Mouse (Mus musculus) heart, embryonic 11.5 days (tissue): Measurements from ENCODE around the gene Zfp618. TPM values are rescaled to one million over a fixed set of nuclear protein-coding genes. Genes with fewer than 3 reads are reported as not detected.

Experiments
- ATAC-seq: fragments of 200-750 bp; cut with Nextera tagmentation; replicated peaks from 2 replicates; pipeline ENCODE4 v1.8.0; 2017; ENCODE audit warnings: moderate library complexity; ENCODE audit not compliant: insufficient number of reproducible peaks, low FRiP score, low TSS enrichment
- H3K27ac ChIP-seq: fragments of 300-500 bp; sonication (generic); 2 replicates; pipeline ENCODE4 v1.5.1; 2014; ENCODE audit warnings: mild to moderate bottlenecking, low read depth, low read length
- H3K27me3 ChIP-seq: fragments of 300-500 bp; sonication (generic); 2 replicates; pipeline ENCODE4 v1.6.1; 2014; ENCODE audit warnings: mild to moderate bottlenecking, low read length, mixed read lengths; ENCODE audit not compliant: control insufficient read depth, insufficient read depth
- H3K36me3 ChIP-seq: fragments of 300-500 bp; sonication (generic); 2 replicates; pipeline ENCODE4 v1.6.1; 2014; ENCODE audit warnings: mild to moderate bottlenecking, low read length, moderate library complexity, mixed read lengths; ENCODE audit not compliant: control insufficient read depth, insufficient read depth
- H3K4me1 ChIP-seq: fragments of 300-500 bp; sonication (generic); 2 replicates; pipeline ENCODE4 v1.6.1; 2014; ENCODE audit warnings: low read length; ENCODE audit not compliant: control insufficient read depth, insufficient read depth
- H3K4me2 ChIP-seq: fragments of 300-500 bp; sonication (generic); 2 replicates; pipeline ENCODE4 v1.6.1; 2014; ENCODE audit warnings: mild to moderate bottlenecking, moderate library complexity
- H3K4me3 ChIP-seq: fragments of 300-500 bp; sonication (generic); 2 replicates; pipeline ENCODE4 v1.5.1; 2014; ENCODE audit warnings: low read depth, low read length
- H3K9ac ChIP-seq: fragments of 300-500 bp; sonication (generic); 2 replicates; pipeline ENCODE4 v1.6.1; 2014; ENCODE audit warnings: mild to moderate bottlenecking, low read depth, low read length, moderate library complexity
- H3K9me3 ChIP-seq: fragments of 300-500 bp; sonication (generic); replicated peaks from 2 replicates; pipeline ENCODE4 v1.6.1; 2016; ENCODE audit warnings: low read length; ENCODE audit not compliant: control insufficient read depth
- WGBS: fragments of 180-500 bp; shearing (Covaris S2); extraction: QIAGEN DNeasy Blood & Tissue Kit; methylation state at CpG from one replicate; pipeline ENCODE4 v1.1.7; 2014; ENCODE audit not compliant: insufficient replicate concordance; 5-methylcytosine and 5-hydroxymethylcytosine counted together
- polyA plus RNA-seq: library from polyadenylated mRNA; unstranded; fragments of >200 nt; fragmentation: Nextera tagmentation; extraction: Ambion mirVana; gene quantifications from 2 replicates; pipeline ENCODE4 v1.2.1, GENCODE M21; 2014

Gene Zfp618
- polyA plus RNA-seq, 1 experiment from 2014 or later, result 11.6 TPM

GRCm38 (mm10) chr4:63058686-63059085 is 93.3 kb downstream of the Zfp618 start:
- Histone ChIP-seq H3K9ac (no peak overlapping the region), H3K36me3 (no peaks in the 10 kb centered on the region), H3K4me1 (peaks cover 9% of the 10 kb centered on the region), H3K4me2 (no peak overlapping the region), H3K9me3 (no peaks in the 10 kb centered on the region), H3K27me3 (no peaks in the 10 kb centered on the region), H3K4me3 (no peak overlapping the region), H3K27ac (no peak overlapping the region)
- 87% methylated on average over 4 of the region's 4 CpGs for WGBS
- no peak for ATAC-seq

- Histone ChIP-seq H3K4me3 (no peak overlapping the region), H3K4me2 (no peak overlapping the region), H3K36me3 (no peaks in the 10 kb centered on the region), H3K27ac (no peak overlapping the region), H3K9me3 (no peaks in the 10 kb centered on the region), H3K4me1 (peaks cover 9% of the 10 kb centered on the region), H3K9ac (no peak overlapping the region), H3K27me3 (no peaks in the 10 kb centered on the region)
- ATAC-seq, result no peak
- 82% methylated on average over 6 of the region's 6 CpGs for WGBS
Observed at GRCm38 (mm10) chr4:63060358-63060757, 95.0 kb downstream of the Zfp618 start.

GRCm38 (mm10) chr4:63061411-63061810 is 96.0 kb downstream of the Zfp618 start:
- Histone ChIP-seq H3K4me2 (no peak overlapping the region), H3K36me3 (no peaks in the 10 kb centered on the region), H3K4me1 (peaks cover 6% of the 10 kb centered on the region), H3K9me3 (no peaks in the 10 kb centered on the region), H3K27me3 (no peaks in the 10 kb centered on the region), H3K9ac (no peak overlapping the region), H3K4me3 (no peak overlapping the region), H3K27ac (no peak overlapping the region)
- ATAC-seq, result no peak
- 89% methylated on average over 6 of the region's 6 CpGs for WGBS

GRCm38 (mm10) chr4:63063360-63063759 is 98.0 kb downstream of the Zfp618 start:
- ATAC-seq, result no peak
- Histone ChIP-seq H3K4me3 (no peak overlapping the region), H3K27ac (no peak overlapping the region), H3K9ac (no peak overlapping the region), H3K4me2 (no peak overlapping the region), H3K9me3 (no peaks in the 10 kb centered on the region), H3K27me3 (no peaks in the 10 kb centered on the region), H3K36me3 (no peaks in the 10 kb centered on the region), H3K4me1 (no peaks in the 10 kb centered on the region)
- WGBS, result 90% methylated on average over 4 of the region's 4 CpGs

- Histone ChIP-seq H3K4me2 (no peak overlapping the region), H3K4me3 (no peak overlapping the region), H3K27me3 (no peaks in the 10 kb centered on the region), H3K9me3 (no peaks in the 10 kb centered on the region), H3K4me1 (no peaks in the 10 kb centered on the region), H3K36me3 (no peaks in the 10 kb centered on the region), H3K9ac (no peak overlapping the region), H3K27ac (no peak overlapping the region)
- ATAC-seq, result no peak
- 82% methylated on average over 9 of the region's 9 CpGs for WGBS
Observed at GRCm38 (mm10) chr4:63064911-63065310, 99.5 kb downstream of the Zfp618 start.

GRCm38 (mm10) chr4:63066796-63067195 is 101.4 kb downstream of the Zfp618 start:
- H3K9ac ChIP-seq, result no peak overlapping the region
- no peak overlapping the region for H3K4me2 ChIP-seq
- H3K27ac ChIP-seq, result no peak overlapping the region
- no peaks in the 10 kb centered on the region for H3K36me3 ChIP-seq
- no peaks in the 10 kb centered on the region for H3K27me3 ChIP-seq
- no peak for ATAC-seq
- no peak overlapping the region for H3K4me3 ChIP-seq
- H3K4me1 ChIP-seq, result peaks cover 10% of the 10 kb centered on the region
- 74% methylated on average over 4 of the region's 4 CpGs for WGBS
- no peaks in the 10 kb centered on the region for H3K9me3 ChIP-seq

- Histone ChIP-seq H3K4me2 (no peak overlapping the region), H3K27me3 (no peaks in the 10 kb centered on the region), H3K27ac (no peak overlapping the region), H3K4me3 (no peak overlapping the region), H3K9me3 (no peaks in the 10 kb centered on the region), H3K4me1 (peaks cover 20% of the 10 kb centered on the region), H3K36me3 (no peaks in the 10 kb centered on the region), H3K9ac (no peak overlapping the region)
- ATAC-seq, result no peak
- WGBS, result 70% methylated on average over 6 of the region's 6 CpGs
Observed at GRCm38 (mm10) chr4:63067822-63068221, 102.4 kb downstream of the Zfp618 start.

DNA sequence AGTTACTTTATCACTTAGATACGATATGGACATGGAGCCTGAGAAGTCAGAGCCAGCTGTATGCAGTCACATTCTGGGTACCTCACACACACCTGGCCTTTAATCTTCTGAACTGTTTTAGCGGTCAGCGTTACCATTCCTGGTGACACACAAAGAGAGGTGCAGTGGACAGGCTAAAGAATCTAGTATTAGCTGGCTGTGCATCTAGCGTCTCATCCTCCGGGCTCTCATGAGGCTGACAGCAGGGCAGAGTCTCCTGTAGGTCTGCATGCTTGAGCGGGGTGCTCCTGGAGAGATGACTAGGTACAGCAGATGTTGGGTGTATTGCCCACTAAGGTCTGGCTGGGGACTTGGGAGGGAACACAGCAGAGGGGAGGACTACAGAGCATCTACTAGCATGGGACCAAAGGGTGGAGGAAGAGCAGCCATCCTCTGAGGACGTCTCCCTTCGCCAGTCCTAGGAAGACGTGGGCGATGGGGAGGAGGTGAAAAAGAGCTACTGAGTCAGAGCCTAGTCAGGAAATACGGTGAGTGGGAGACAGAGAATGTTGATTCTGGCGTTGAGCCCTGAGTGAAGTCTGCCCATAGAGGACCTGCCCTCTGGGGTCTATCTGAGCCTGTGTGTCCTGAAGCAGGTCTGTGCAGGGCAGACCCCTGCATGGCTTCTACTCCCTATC is 103.3 kb downstream of the Zfp618 start:
- H3K4me2 ChIP-seq, result no peak overlapping the region
- 71% methylated on average over 12 of the region's 12 CpGs for WGBS
- no peak for ATAC-seq
- H3K9ac ChIP-seq, result no peak overlapping the region
- H3K4me3 ChIP-seq, result no peak overlapping the region
- H3K9me3 ChIP-seq, result no peaks in the 10 kb centered on the region
- H3K36me3 ChIP-seq, result no peaks in the 10 kb centered on the region
- no peak overlapping the region for H3K27ac ChIP-seq
- peaks cover 23% of the 10 kb centered on the region for H3K4me1 ChIP-seq
- H3K27me3 ChIP-seq, result no peaks in the 10 kb centered on the region
